Mouse (Mus musculus) heart, embryonic 11.5 days (tissue): ENCODE measurements around the gene Ccdc167. TPM values are rescaled to one million over a fixed set of nuclear protein-coding genes. Genes with fewer than 3 reads are reported as not detected.
"Not testable (repeated sequence)": the region's sequence is repeated elsewhere in the genome, so short reads cannot be mapped to it uniquely, and the experiment has no call there.

Experiments used
- ATAC-seq: fragments of 200-750 bp; cut with Nextera tagmentation; replicated peaks from 2 replicates; pipeline ENCODE4 v1.8.0; 2017; ENCODE audit warnings: moderate library complexity; ENCODE audit not compliant: insufficient number of reproducible peaks, low FRiP score, low TSS enrichment
- H3K27ac ChIP-seq: fragments of 300-500 bp; sonication (generic); 2 replicates; pipeline ENCODE4 v1.5.1; 2014; ENCODE audit warnings: mild to moderate bottlenecking, low read depth, low read length
- H3K27me3 ChIP-seq: fragments of 300-500 bp; sonication (generic); 2 replicates; pipeline ENCODE4 v1.6.1; 2014; ENCODE audit warnings: mild to moderate bottlenecking, low read length, mixed read lengths; ENCODE audit not compliant: control insufficient read depth, insufficient read depth
- H3K36me3 ChIP-seq: fragments of 300-500 bp; sonication (generic); 2 replicates; pipeline ENCODE4 v1.6.1; 2014; ENCODE audit warnings: mild to moderate bottlenecking, low read length, moderate library complexity, mixed read lengths; ENCODE audit not compliant: control insufficient read depth, insufficient read depth
- H3K4me1 ChIP-seq: fragments of 300-500 bp; sonication (generic); 2 replicates; pipeline ENCODE4 v1.6.1; 2014; ENCODE audit warnings: low read length; ENCODE audit not compliant: control insufficient read depth, insufficient read depth
- H3K4me2 ChIP-seq: fragments of 300-500 bp; sonication (generic); 2 replicates; pipeline ENCODE4 v1.6.1; 2014; ENCODE audit warnings: mild to moderate bottlenecking, moderate library complexity
- H3K4me3 ChIP-seq: fragments of 300-500 bp; sonication (generic); 2 replicates; pipeline ENCODE4 v1.5.1; 2014; ENCODE audit warnings: low read depth, low read length
- H3K9ac ChIP-seq: fragments of 300-500 bp; sonication (generic); 2 replicates; pipeline ENCODE4 v1.6.1; 2014; ENCODE audit warnings: mild to moderate bottlenecking, low read depth, low read length, moderate library complexity
- H3K9me3 ChIP-seq: fragments of 300-500 bp; sonication (generic); replicated peaks from 2 replicates; pipeline ENCODE4 v1.6.1; 2016; ENCODE audit warnings: low read length; ENCODE audit not compliant: control insufficient read depth
- WGBS: fragments of 180-500 bp; shearing (Covaris S2); extraction: QIAGEN DNeasy Blood & Tissue Kit; methylation state at CpG from one replicate; pipeline ENCODE4 v1.1.7; 2014; ENCODE audit not compliant: insufficient replicate concordance; 5-methylcytosine and 5-hydroxymethylcytosine counted together
- polyA plus RNA-seq: library from polyadenylated mRNA; unstranded; fragments of >200 nt; fragmentation: Nextera tagmentation; extraction: Ambion mirVana; gene quantifications from 2 replicates; pipeline ENCODE4 v1.2.1, GENCODE M21; 2014

Gene Ccdc167
- polyA plus RNA-seq, 1 experiment from 2014 or later: 18.0 TPM

- Histone ChIP-seq H3K27ac (no peak overlapping the region), H3K9ac (no peak overlapping the region), H3K27me3 (no peaks in the 10 kb centered on the region; the same call in 1 of the 2 replicates), H3K9me3 (no peaks in the 10 kb centered on the region), H3K4me1 (no peaks in the 10 kb centered on the region), H3K4me2 (no peak overlapping the region), H3K4me3 (no peak overlapping the region), H3K36me3 (no peaks in the 10 kb centered on the region)
- 75% methylated on average over 6 of the region's 6 CpGs for WGBS
- no peak for ATAC-seq
Observed at GRCm38 (mm10) chr17:29725027-29725620, 8.3 kb upstream of the Ccdc167 start.

- Histone ChIP-seq H3K9ac (no peak overlapping the region), H3K4me3 (no peak overlapping the region), H3K4me2 (no peak overlapping the region), H3K27ac (no peak overlapping the region), H3K4me1 (no peaks in the 10 kb centered on the region), H3K27me3 (no peaks in the 10 kb centered on the region; the same call in 1 of the 2 replicates), H3K36me3 (no peaks in the 10 kb centered on the region), H3K9me3 (no peaks in the 10 kb centered on the region)
- WGBS: 84% methylated on average over 6 of the region's 6 CpGs
- no peak for ATAC-seq
Observed at GRCm38 (mm10) chr17:29724610-29725009, 7.8 kb upstream of the Ccdc167 start.

GRCm38 (mm10) chr17:29720755-29721365, 4.0 kb upstream of the Ccdc167 start:
- H3K9me3 ChIP-seq: no peaks in the 10 kb centered on the region
- H3K27me3 ChIP-seq: no peaks in the 10 kb centered on the region
- no peak overlapping the region for H3K4me2 ChIP-seq
- 71% methylated on average over 11 of the region's 11 CpGs for WGBS
- H3K4me1 ChIP-seq: peaks cover 4% of the 10 kb centered on the region; the same call in 1 of the 2 replicates
- no peak for ATAC-seq
- H3K36me3 ChIP-seq: no peaks in the 10 kb centered on the region
- H3K9ac ChIP-seq: no peak overlapping the region
- no peak overlapping the region for H3K27ac ChIP-seq
- H3K4me3 ChIP-seq: no peak overlapping the region

GRCm38 (mm10) chr17:29719628-29720575, 3.1 kb upstream of the Ccdc167 start:
- WGBS: 74% methylated on average over 13 of the region's 13 CpGs
- no peaks in the 10 kb centered on the region for H3K36me3 ChIP-seq
- H3K4me2 ChIP-seq: no peak overlapping the region
- no peaks in the 10 kb centered on the region for H3K27me3 ChIP-seq
- no peak for ATAC-seq
- H3K4me1 ChIP-seq: peaks cover 4% of the 10 kb centered on the region; the same call in 1 of the 2 replicates
- no peak overlapping the region for H3K4me3 ChIP-seq
- no peak overlapping the region for H3K27ac ChIP-seq
- H3K9ac ChIP-seq: no peak overlapping the region
- H3K9me3 ChIP-seq: no peaks in the 10 kb centered on the region

- no peaks in the 10 kb centered on the region for H3K27me3 ChIP-seq
- H3K4me1 ChIP-seq: peaks cover 4% of the 10 kb centered on the region; the same call in 1 of the 2 replicates
- 77% methylated on average over 8 of the region's 8 CpGs for WGBS
- no peak overlapping the region for H3K4me3 ChIP-seq
- ATAC-seq: no peak
- H3K9ac ChIP-seq: no peak overlapping the region
- no peak overlapping the region for H3K4me2 ChIP-seq
- no peaks in the 10 kb centered on the region for H3K36me3 ChIP-seq
- no peaks in the 10 kb centered on the region for H3K9me3 ChIP-seq
- no peak overlapping the region for H3K27ac ChIP-seq
Observed at GRCm38 (mm10) chr17:29718660-29719059, 1.8 kb upstream of the Ccdc167 start.

- not testable (repeated sequence) for H3K4me3 ChIP-seq, H3K9ac ChIP-seq, H3K9me3 ChIP-seq, H3K27me3 ChIP-seq, H3K27ac ChIP-seq, ATAC-seq, H3K36me3 ChIP-seq, H3K4me2 ChIP-seq
- WGBS: 94% methylated on average over 4 of the region's 4 CpGs
- peaks cover 44% of the 10 kb centered on the region for H3K4me1 ChIP-seq
Observed at GRCm38 (mm10) chr17:29713734-29714133, 3.1 kb downstream of the Ccdc167 start.

DNA sequence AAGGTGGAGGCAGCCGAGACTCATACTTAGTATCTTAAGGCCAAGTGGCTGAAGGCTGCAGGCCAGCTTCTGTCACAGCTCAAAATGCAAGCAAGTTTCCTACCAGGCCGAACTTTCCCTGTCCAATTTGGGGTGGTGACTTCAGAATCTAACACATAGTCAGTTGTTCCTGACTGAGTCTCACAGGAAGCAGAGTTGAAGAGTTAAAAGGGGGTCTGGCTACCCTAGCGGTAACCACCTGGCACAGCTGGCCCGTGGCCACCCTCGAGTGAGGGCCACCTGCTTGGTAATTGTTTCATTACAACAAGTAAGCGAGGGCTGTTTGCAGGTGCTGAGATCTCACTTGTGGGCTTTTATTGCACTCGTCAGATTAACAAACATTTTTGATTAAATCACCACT, 4.3 kb downstream of the Ccdc167 start:
- Histone ChIP-seq H3K36me3 (no peaks in the 10 kb centered on the region), H3K4me1 (peaks cover 52% of the 10 kb centered on the region), H3K27ac (no peak overlapping the region), H3K27me3 (no peaks in the 10 kb centered on the region), H3K9me3 (no peaks in the 10 kb centered on the region), H3K4me2 (no peak overlapping the region), H3K9ac (no peak overlapping the region), H3K4me3 (no peak overlapping the region)
- 73% methylated on average over 7 of the region's 7 CpGs for WGBS
- no peak for ATAC-seq

GRCm38 (mm10) chr17:29711745-29712431, 5.0 kb downstream of the Ccdc167 start:
- no peaks in the 10 kb centered on the region for H3K9me3 ChIP-seq
- 62% methylated on average over 8 of the region's 8 CpGs for WGBS
- H3K4me2 ChIP-seq: no peak overlapping the region
- H3K4me1 ChIP-seq: peaks cover 52% of the 10 kb centered on the region
- H3K36me3 ChIP-seq: no peaks in the 10 kb centered on the region
- no peak overlapping the region for H3K9ac ChIP-seq
- no peak overlapping the region for H3K27ac ChIP-seq
- no peak for ATAC-seq
- no peaks in the 10 kb centered on the region for H3K27me3 ChIP-seq
- no peak overlapping the region for H3K4me3 ChIP-seq
